Mouse (Mus musculus): Measurements from ENCODE around the gene Pvalb. TPM values are rescaled to one million over a fixed set of nuclear protein-coding genes. Genes with fewer than 3 reads are reported as not detected.

Pvalb gene
- total RNA-seq (2023) = not detected

GRCm38 (mm10) chr15:78206312-78206711 is at the start of gene Pvalb:
Pvalb (minus strand) TSS chr15:78206400.

DNA sequence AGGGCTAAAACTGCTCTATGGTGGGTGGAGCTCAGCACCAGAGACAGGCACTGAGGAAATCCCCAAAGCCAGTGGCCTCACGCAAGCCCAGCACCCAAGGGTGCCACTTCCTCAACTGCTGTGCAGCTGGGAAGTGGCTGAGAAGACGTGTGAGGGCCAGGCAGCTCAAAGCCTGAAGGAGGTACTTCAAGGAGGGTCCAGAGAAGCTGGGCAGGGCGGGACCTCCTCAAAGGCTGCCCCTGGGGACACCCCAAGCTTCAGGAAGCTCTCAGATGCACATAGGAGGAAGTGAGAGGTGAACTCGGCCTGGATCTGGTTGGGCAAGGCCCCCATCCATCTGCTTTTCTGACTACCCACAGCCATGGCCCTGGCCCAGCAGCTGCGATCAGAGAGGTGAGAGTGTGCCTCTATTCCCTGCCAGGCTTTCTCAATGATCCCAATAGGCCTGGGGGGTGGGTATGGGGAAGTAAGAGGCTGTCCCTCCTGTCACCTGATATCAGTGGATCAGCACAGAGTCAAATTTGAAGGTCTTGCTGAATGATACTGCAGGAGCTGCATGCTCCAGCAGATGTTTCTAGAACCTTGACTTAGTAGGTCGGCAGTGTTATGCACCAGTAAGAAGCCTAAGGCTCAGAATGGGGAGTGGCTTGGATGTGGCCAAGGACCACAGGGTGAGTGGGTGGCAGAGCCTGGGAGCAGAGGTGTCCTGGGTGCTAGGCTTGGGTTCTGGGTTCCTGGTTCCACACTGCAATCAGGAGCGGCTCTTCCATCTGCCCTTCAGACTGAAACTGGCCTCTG is 38.7 kb upstream of the Pvalb start, which contains the start of gene Ncf4:
Ncf4 (plus strand) TSS at position 107 of the 798 bp plus-strand sequence.

DNA sequence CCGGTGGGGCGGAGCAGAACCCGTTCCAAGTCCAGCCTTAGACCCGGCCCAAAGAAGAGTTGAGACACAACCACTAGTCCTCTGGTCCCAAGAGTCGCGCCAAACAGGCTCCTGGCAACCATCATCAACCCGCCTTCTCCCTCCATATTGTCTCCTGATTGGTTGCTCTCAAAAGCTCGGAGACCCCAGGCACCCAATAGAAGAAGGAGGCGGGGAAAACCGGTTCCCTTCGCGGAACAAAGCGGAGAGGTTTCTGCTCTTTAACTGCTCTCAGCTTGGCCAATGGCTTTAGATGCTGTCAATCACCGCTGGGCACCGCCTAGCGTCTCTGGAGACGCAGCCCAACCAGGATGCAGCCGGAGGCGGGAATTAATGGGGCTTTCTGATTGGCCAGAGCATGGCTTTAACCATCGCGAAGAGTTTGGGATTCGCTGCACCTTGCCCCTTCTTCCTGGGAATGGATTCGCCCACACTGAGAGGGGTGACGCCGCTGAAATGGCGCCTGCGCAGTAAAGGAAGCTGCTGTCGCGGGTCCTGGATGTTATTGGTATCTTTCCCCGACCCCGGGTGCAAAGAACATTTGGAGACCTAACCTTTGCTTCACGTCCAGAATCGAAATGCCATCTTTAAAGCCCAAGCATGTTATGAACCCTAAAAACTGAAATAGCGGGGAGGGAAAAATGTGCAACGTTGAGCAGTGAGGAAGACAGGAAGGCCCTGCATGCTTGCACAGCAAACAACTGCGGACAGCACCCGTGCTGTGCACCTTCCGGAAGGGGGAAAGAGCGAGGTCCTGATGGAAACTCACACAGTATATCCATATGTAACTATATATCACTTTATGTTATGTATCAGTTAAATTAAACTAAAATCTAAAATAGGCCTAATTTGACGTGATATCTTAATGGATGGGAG is 32.0 kb downstream of the Pvalb start, which contains the start of gene Ift27:
Ift27 (minus strand) TSS at position 136 of the 915 bp plus-strand sequence.

Other genes with a start within 250 kb of the Pvalb start
- 3.3 TPM for gene Foxred2, start 249.7 kb downstream of the Pvalb start, total RNA-seq (2023)
- 170 TPM for gene Eif3d, start 235.6 kb downstream of the Pvalb start, total RNA-seq (2023)
- not detected for gene Cacng2, start 86.4 kb downstream of the Pvalb start, total RNA-seq (2023)
- gene Ift27, start 32.3 kb downstream of the Pvalb start, total RNA-seq (2023) = 19.6 TPM
- gene Ncf4, start 38.4 kb upstream of the Pvalb start, total RNA-seq (2023) = 45.6 TPM
- gene Csf2rb2, start 99.3 kb upstream of the Pvalb start, total RNA-seq (2023) = 1.5 TPM
- 3.3 TPM for gene Csf2rb, start 119.4 kb upstream of the Pvalb start, total RNA-seq (2023)
- gene Tex33, start 189.5 kb upstream of the Pvalb start, total RNA-seq (2023) = not detected
- gene Tst, start 199.5 kb upstream of the Pvalb start, total RNA-seq (2023) = 0.64 TPM
- gene Mpst, start 200.0 kb upstream of the Pvalb start, total RNA-seq (2023) = 20.6 TPM
- 0.95 TPM for gene Kctd17, start 222.2 kb upstream of the Pvalb start, total RNA-seq (2023)